Mouse (Mus musculus) bone marrow, adult 2 months (tissue): ENCODE measurements around the gene Egflam.

Source experiments
- CTCF ChIP-seq: fragments of 200-500 bp; IDR thresholded peaks from 2 replicates; pipeline ENCODE4 v1.5.1; 2011; ENCODE audit warnings: low read length, control low read depth; ENCODE audit not compliant: control insufficient read depth, insufficient read depth
- POLR2A ChIP-seq: fragments of 200-500 bp; IDR thresholded peaks from 2 replicates; pipeline ENCODE4 v1.6.1; 2011; ENCODE audit warnings: low read depth, mild to moderate bottlenecking, control low read depth, low read length, borderline replicate concordance; ENCODE audit not compliant: control insufficient read depth

GRCm38 (mm10) chr15:7239904-7240303 is 158.3 kb downstream of the Egflam start:
- TF ChIP-seq POLR2A: no peak
- no peak for TF ChIP-seq CTCF
